Mouse (Mus musculus) adrenal gland, adult 18-20 months (tissue): Measurements from ENCODE around the gene Nxph3. TPM values are rescaled to one million over a fixed set of nuclear protein-coding genes. Genes with fewer than 3 reads are reported as not detected.
A peak's percentile ranks its signal among the peaks of the same experiment; 100 is the strongest.

Source experiments
- DNase-seq, 2 experiments: peaks; one replicate each; pipeline ENCODE4 v3.0.0; 2021 to 2022; ENCODE audit warnings: low spot score in 2 of 2
- long read RNA-seq, 2 experiments: library from polyadenylated mRNA; stranded (forward); transcript quantifications; one replicate each; pipeline ENCODE4 v2.0.0; 2021
- total RNA-seq, 2 experiments: library from RNA; stranded (reverse); gene quantifications; 1 replicate in 1 of 2; 2 replicates in 1 of 2; pipeline ENCODE4 v1.2.3; 2021

Gene Nxph3
- 1 to 10 TPM; 2.3 to 9.4 TPM for total RNA-seq
- long read RNA-seq, experiment 1: 0 reads
- long read RNA-seq, experiment 2, partial matches to known transcripts: 0 of 1 reads
- long read RNA-seq, experiment 2, other reads (novel, unspliced or antisense): 1 of 1 reads

DNA sequence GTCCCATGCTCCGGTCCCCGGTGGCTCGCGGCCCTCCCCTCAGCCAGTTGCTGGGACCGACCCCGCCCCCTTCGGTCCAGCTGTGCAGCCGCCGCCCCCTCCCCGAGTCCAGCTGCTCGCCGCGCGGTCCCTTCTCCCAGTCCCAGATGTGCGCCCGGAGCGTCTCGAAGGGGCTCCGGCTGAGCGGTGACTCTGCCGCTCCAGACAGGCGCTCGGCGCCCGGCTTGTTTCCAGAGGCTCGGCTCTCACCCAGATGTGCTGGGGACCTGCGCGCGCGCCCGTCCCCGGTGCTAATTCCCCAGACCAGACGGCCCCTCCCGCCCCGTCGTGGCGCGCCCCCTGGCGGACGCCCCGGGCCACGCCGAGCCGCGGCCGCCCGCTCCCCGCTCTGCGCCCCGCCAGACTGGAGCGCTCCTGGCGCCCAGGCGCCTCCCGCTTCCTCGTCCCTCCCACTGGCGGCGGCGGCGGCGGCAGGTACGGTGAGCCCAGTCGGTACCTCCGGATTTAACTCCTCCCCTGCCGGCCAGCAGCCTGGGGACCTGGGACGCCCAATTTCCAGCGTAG, at the start of gene Nxph3:
Gene Nxph3, minus strand, starts transcription at position 273 of the 564 bp plus-strand sequence.
- peak; percentile 83 to 84 for DNase-seq

GRCm38 (mm10) chr11:95563849-95564248, 49.5 kb upstream of the Nxph3 start:
- no peak for DNase-seq

GRCm38 (mm10) chr11:95560773-95561172, 46.4 kb upstream of the Nxph3 start:
- DNase-seq: no peak

DNA sequence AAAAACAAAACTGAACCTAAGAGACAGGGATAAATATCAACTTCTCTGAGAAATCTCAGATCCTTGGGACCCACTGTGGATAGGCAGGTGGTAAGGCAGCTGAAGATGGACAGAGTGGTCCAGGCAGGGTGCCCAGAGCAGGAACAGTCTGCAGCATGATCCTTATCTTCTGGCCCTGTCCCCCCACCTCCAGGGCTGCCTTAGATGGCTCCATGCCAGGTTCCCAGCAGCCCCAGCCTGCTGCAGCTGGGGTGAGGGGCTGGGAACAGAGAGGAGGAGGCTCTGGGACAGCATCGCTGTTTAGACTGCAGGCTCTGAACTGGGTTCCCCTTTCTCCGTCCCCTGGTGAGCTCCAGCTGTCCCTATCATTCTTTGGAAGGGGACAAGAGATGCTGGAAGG, 45.4 kb upstream of the Nxph3 start:
- no peak for DNase-seq

GRCm38 (mm10) chr11:95557719-95558118, 43.3 kb upstream of the Nxph3 start:
- no peak for DNase-seq

- DNase-seq: no peak
Measured at GRCm38 (mm10) chr11:95557032-95557431, 42.7 kb upstream of the Nxph3 start.

DNA sequence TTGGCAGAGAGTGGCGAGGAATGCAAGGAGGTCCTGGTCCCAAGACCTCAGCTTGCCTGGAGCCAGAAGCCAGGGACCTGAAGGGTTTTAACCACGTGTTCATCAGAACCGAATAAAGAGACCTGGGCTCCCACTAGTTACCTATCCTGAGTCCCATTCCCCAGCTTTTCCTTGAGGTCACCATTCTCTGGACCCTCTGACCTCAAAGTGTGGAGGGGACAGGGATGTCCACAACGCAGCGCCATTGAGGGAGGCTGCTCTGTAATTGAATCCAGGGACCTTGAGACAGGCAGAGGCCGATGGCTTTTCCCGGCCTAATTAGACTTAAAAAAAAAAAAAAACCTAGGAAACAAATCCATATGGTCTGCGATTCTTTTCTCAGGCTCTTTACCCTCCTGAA, 40.9 kb upstream of the Nxph3 start:
- DNase-seq: no peak

GRCm38 (mm10) chr11:95550301-95551021, 36.1 kb upstream of the Nxph3 start:
- DNase-seq: no peak

- no peak for DNase-seq
Measured at GRCm38 (mm10) chr11:95546021-95546782, 31.8 kb upstream of the Nxph3 start.

DNA sequence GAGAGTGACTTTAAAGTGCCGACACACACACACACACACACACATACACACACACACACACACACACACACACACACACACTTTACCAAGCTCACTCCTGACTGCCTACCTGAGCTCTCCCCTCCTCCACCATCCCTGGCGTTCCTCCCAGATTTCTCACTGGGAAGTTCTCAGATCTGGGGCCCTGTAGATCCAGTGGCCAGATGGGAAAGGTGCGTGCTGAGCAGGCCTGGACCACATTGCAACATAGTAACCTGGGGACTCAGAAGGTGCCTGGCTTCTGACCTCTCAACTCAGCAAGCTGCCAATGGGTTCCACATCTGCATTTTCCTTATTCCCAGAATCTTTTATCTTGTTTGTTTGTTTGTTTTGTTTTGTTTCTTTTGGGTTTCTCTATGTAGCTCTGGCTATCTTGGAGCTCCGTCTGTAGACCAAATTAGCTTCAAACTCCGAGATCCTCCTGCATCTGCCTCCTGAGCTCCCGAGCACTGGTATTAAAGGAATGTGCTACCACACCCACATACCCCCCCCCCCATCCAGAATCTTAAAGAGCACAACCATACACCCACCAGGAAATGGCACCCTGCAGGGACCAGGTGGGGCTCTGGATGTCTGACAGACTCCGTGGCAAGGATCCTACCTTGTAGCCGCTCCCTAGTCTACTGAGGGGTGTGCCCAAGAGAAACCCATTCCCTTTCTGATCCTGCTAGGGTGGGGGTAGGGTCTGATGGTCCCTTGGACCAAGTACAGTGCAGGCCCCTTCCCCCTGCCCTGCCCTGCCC, 30.4 kb upstream of the Nxph3 start:
- no peak for DNase-seq

GRCm38 (mm10) chr11:95540637-95541385, 26.4 kb upstream of the Nxph3 start:
- no peak for DNase-seq

GRCm38 (mm10) chr11:95538378-95539104, 24.2 kb upstream of the Nxph3 start:
- no peak for DNase-seq

DNA sequence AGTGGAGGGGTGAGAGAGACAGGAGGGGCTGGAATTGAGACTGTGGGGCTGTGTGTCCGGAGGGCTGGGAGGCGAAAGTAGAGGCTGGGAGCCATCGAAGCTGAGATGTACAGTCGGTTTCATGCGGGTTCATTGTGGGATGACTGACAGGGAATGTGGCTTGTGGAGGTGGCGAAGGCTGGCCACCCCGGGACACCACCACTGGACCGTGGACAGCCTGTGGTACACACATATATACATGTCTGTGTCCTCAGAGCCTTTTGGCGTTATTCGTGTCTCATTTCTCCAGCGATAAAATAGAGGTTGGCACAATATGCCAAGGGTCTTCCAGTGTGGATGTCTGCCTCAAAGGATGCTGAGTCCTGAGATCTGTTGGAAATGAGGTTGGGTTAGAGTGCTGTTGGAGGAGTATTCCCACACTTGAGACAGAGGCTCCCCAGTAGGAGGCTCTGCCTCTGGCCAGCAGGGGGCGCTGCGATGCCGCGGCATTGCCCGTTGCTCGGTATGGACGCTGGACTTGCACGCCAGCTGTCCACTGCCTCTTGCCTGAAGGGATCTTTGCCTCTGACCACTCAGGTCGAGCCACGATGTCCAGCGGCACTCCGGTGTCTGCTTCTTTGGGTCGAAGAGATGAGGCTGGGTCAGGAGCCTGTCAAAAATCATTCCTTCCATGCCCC, 19.3 kb upstream of the Nxph3 start:
- peak; percentile 97 for DNase-seq

- no peak for DNase-seq
Measured at GRCm38 (mm10) chr11:95532353-95533072, 18.1 kb upstream of the Nxph3 start.

GRCm38 (mm10) chr11:95528231-95528630, 13.9 kb upstream of the Nxph3 start:
- no peak for DNase-seq

GRCm38 (mm10) chr11:95527307-95527706, 12.9 kb upstream of the Nxph3 start:
- DNase-seq: no peak

DNA sequence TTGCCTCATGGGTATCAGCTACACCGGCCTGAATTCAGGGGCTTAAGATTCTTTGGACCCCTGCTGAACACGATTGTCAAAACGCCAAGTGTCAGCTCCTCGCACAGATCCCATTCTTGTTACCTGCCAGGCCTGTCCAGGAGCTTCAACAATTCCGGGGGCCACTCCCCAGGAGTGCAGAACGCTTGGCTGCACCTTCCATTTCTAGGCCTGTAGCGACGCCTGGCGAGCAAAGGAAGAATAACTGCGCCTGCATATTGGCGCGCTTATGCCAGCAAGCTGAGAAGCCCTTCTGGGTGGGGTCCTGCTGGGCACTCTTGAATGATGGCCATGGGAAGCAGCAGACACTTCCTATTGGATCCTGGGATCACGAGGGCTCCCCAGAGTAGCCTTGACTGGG, 7.2 kb upstream of the Nxph3 start:
- DNase-seq: peak; percentile 73 to 77

DNA sequence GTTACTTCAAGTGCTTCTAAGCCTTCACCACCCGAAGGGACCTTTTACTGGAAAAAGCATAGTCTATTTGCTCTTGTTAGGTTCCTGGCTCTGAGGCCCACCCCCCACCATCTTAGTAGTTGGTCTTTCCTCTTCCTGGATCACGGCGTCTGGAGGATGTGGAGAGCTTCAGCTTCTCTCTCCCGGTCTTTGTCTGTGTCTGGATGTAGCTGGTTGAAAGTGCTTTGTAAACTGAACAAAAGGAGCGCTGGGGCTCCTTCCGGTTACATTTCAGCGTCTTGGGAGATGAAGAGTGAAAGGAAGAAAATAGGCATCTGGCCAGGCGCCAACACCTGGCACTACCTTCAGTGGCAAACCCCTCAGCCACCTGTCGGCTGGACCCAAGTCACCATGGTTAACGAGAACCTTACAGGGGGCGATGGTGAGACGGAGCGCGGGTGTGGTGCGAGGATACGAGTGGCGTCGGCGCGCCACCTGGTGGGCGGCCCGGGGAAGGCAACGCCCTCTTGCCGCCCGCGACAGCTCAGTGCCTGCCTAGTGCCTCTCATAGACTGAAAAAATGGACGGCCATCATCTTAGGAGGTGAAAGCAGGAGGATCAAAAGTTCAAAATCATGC, 6.2 kb upstream of the Nxph3 start:
- DNase-seq: peak; percentile 87 to 92
